Mouse (Mus musculus) myocyte (in vitro differentiated cells): ENCODE data around the gene Slc4a11. TPM values are rescaled to one million over a fixed set of nuclear protein-coding genes. Genes with fewer than 3 reads are reported as not detected.

ENCODE experiments used
- H3K27me3 ChIP-seq: one replicate; pipeline ENCODE4 v1.6.1; 2011; ENCODE audit not compliant: control insufficient read depth, insufficient read depth, insufficient read length
- H3K36me3 ChIP-seq: one replicate; pipeline ENCODE4 v1.6.1; 2011; ENCODE audit not compliant: control insufficient read depth, insufficient read depth
- H3K4me2 ChIP-seq: one replicate; pipeline ENCODE4 v1.6.1; 2011; ENCODE audit warnings: low read depth, control low read depth
- H3K4me3 ChIP-seq: one replicate; pipeline ENCODE4 v1.5.1; 2011; ENCODE audit warnings: mild to moderate bottlenecking, control low read depth, moderate library complexity
- H3K79me2 ChIP-seq: one replicate; pipeline ENCODE4 v1.6.1; 2011; ENCODE audit not compliant: control insufficient read depth, insufficient read depth
- H3ac ChIP-seq: one replicate; pipeline ENCODE4 v1.6.1; 2011; ENCODE audit not compliant: control insufficient read depth, insufficient read length
- CEBPB ChIP-seq: IDR thresholded peaks from 2 replicates; pipeline ENCODE4 v1.6.1; 2011; ENCODE audit warnings: mild to moderate bottlenecking, moderate library complexity; ENCODE audit not compliant: poor library complexity, insufficient read depth, severe bottlenecking
- E2F4 ChIP-seq: IDR thresholded peaks from one replicate; pipeline ENCODE4 v1.6.1; 2011; ENCODE audit warnings: mild to moderate bottlenecking, control low read depth, moderate library complexity; ENCODE audit not compliant: insufficient read depth
- MAX ChIP-seq: IDR thresholded peaks from one replicate; pipeline ENCODE4 v1.6.1; 2011; ENCODE audit warnings: low read depth, mild to moderate bottlenecking, control low read depth
- MYOD1 ChIP-seq, 3 experiments: IDR thresholded peaks; one replicate each; pipeline ENCODE4 v1.6.1; 2011; ENCODE audit warnings: control low read depth in 2 of 3, low read depth in 2 of 3, mild to moderate bottlenecking in 2 of 3, moderate library complexity in 1 of 3; ENCODE audit not compliant: insufficient read length in 2 of 3, control insufficient read depth in 1 of 3
- MYOG ChIP-seq, 3 experiments: IDR thresholded peaks; one replicate each; pipeline ENCODE4 v1.6.1; 2011; ENCODE audit warnings: control low read depth in 2 of 3, low read depth in 2 of 3, mild to moderate bottlenecking in 2 of 3; ENCODE audit not compliant: insufficient read length in 2 of 3, control insufficient read depth in 1 of 3, insufficient read depth in 1 of 3
- POLR2A ChIP-seq: IDR thresholded peaks from one replicate; pipeline ENCODE4 v1.6.1; 2011; ENCODE audit warnings: low read depth, mild to moderate bottlenecking, control low read depth, moderate library complexity; ENCODE audit not compliant: insufficient read length
- POLR2AphosphoS2 ChIP-seq: IDR thresholded peaks from one replicate; pipeline ENCODE4 v1.6.1; 2011; ENCODE audit warnings: low read depth, control low read depth; ENCODE audit not compliant: insufficient read length
- REST ChIP-seq: IDR thresholded peaks from one replicate; pipeline ENCODE4 v1.6.1; 2011; ENCODE audit warnings: mild to moderate bottlenecking, control low read depth, moderate library complexity; ENCODE audit not compliant: insufficient read depth, insufficient read length
- SRF ChIP-seq: IDR thresholded peaks from one replicate; pipeline ENCODE4 v1.6.1; 2011; ENCODE audit warnings: low read depth; ENCODE audit not compliant: control insufficient read depth, insufficient read length
- TCF12 ChIP-seq: IDR thresholded peaks from one replicate; pipeline ENCODE4 v1.6.1; 2011; ENCODE audit warnings: mild to moderate bottlenecking, control low read depth; ENCODE audit not compliant: poor library complexity, insufficient read depth, severe bottlenecking
- TCF3 ChIP-seq: IDR thresholded peaks from one replicate; pipeline ENCODE4 v1.6.1; 2011; ENCODE audit warnings: low read depth, control low read depth; ENCODE audit not compliant: insufficient read length
- USF1 ChIP-seq: IDR thresholded peaks from one replicate; pipeline ENCODE4 v1.6.1; 2011; ENCODE audit warnings: low read depth, mild to moderate bottlenecking, control low read depth, moderate library complexity
- polyA plus RNA-seq: library from polyadenylated mRNA; unstranded; fragments of >200 nt; fragmentation: generic; extraction: Trizol; gene quantifications from one replicate; pipeline ENCODE4 v1.2.1, GENCODE M21; 2012; ENCODE audit warnings: missing spikeins

Slc4a11 gene
- polyA plus RNA-seq, 1 experiment: 1.4 TPM

DNA sequence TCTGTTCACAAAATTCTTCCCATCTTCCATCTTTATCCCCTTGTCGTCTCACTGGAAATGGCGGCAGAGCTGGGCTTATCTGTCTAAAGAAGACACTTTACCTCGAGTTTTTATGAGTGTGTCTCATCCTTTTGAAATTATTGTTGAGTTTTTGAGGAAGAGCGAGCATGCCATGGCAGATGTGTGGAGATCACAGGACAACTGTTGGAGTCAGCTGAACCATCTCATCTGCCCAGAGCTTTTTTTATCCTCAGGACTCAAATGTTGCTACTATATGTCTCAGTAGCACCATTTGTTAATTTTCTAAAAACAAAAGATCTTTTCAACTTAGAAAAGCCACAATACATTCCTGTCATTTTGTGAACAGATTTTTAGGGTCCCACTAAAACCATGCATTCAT is 52.1 kb downstream of the Slc4a11 start:
- Histone ChIP-seq H3K79me2 (no peaks in the 10 kb centered on the region), H3K4me3 (no peak overlapping the region), H3K4me2 (peak overlapping the region; percentile 27), H3K36me3 (no peaks in the 10 kb centered on the region), H3ac (no peak overlapping the region), H3K27me3 (no peaks in the 10 kb centered on the region)
- TF ChIP-seq TCF3: peak; percentile 17
- TF ChIP-seq MYOD1 (IDR thresholded peaks at IDR 0.05; ENCODE audit: control insufficient read depth in 1 of 3, insufficient read length in 2 of 3, low read depth in 2 of 3): peak in 2 of 3 experiments; percentile 34 to 54
- no peak for TF ChIP-seq SRF
- no peak for TF ChIP-seq MAX
- TF ChIP-seq REST: no peak
- TF ChIP-seq POLR2A: no peak
- no peak for TF ChIP-seq CEBPB
- TF ChIP-seq POLR2AphosphoS2: no peak
- TF ChIP-seq MYOG (IDR thresholded peaks at IDR 0.05; ENCODE audit: control insufficient read depth in 1 of 3, insufficient read depth in 1 of 3, insufficient read length in 2 of 3, low read depth in 2 of 3): peak in 1 of 3 experiments; percentile 50
- TF ChIP-seq E2F4: no peak
- TF ChIP-seq USF1: no peak
- TF ChIP-seq TCF12: peak; percentile 13

DNA sequence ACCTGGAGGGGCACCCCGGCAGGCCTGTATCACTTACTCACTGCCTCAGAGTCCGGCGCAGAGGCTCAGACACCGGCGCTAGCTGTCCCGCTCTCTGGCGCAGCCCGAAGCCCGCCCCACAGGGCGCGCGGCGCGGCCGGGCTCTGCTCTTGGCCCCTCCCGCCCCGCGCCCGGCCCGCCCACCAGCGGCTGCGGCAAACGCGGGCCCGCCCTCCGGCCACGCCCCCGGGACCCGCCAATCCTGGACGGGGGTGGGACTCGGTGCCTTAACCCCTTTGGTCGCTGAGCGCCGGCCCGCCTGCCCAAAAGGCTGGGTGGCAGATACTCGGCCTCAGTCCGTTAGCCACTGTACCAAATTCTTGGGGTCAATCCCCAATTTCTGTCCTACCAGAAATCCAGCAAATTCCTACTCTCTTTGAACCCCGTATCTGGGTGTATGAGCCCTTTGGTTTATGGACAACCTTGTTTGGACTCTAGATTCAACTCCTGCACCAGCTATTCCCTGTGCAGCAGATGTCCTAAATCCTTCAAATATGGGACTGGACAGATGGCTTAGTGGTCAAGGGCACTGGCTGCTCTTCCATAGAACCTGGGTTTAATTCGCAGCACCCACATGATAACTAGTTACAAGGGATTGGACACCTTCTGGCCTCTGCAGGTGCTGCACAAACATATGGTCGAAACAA is 54.5 kb downstream of the Slc4a11 start, which contains the start of gene Lzts3:
Gene Lzts3 (minus strand): TSS at position 120 of the 686 bp plus-strand sequence.
- Histone ChIP-seq H3K27me3 (no peaks in the 10 kb centered on the region), H3K79me2 (no peaks in the 10 kb centered on the region)
- TF ChIP-seq POLR2A: peak; percentile 56
- no peak for TF ChIP-seq REST
- peak; percentile 77 for TF ChIP-seq POLR2AphosphoS2

DNA sequence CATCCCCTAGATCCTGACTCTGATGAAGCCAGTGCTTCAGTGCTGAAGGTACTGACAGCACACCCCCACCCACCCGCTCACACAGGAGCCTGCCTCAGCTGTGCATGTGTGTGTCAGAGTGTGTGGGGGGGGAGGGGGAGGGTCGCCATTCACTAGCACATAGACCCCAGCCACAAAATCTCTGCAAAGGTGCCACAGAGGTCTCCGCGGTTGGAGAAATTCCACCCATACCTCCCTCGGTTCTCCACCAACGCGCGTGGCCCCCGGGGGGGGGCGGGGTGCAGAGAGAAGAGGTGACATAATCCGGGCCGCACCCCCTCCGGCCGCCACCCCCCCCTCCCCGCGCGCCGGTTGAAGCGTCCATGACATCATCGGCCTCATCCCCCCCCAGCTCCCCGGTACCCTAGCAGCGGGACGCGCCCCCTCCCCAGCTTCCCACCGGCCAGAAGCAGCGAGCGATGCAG is 55.1 kb downstream of the Slc4a11 start:
- TF ChIP-seq MYOD1 (IDR thresholded peaks at IDR 0.05; ENCODE audit: control insufficient read depth in 1 of 3, insufficient read length in 2 of 3, low read depth in 2 of 3): no peak
- no peak for TF ChIP-seq POLR2AphosphoS2
- no peak for TF ChIP-seq TCF3
- TF ChIP-seq USF1: no peak
- no peak for TF ChIP-seq TCF12
- no peak for TF ChIP-seq MAX
- no peak for TF ChIP-seq MYOG (IDR thresholded peaks at IDR 0.05; ENCODE audit: control insufficient read depth in 1 of 3, insufficient read depth in 1 of 3, insufficient read length in 2 of 3, low read depth in 2 of 3)
- no peak for TF ChIP-seq E2F4
- TF ChIP-seq REST: no peak
- TF ChIP-seq SRF: no peak
- no peak for TF ChIP-seq CEBPB
- TF ChIP-seq POLR2A: no peak
- Histone ChIP-seq H3K79me2 (no peaks in the 10 kb centered on the region), H3K27me3 (no peaks in the 10 kb centered on the region), H3ac (peak overlapping the region; percentile 52), H3K4me2 (peak overlapping the region; percentile 85), H3K36me3 (no peaks in the 10 kb centered on the region), H3K4me3 (peak overlapping the region; percentile 39)

More for the DNA sequence above, 54.5 kb downstream of the Slc4a11 start, which contains the start of gene Lzts3:
- H3K4me2 ChIP-seq: peak within 1 kb of the TSS; percentile 95
- H3K4me3 ChIP-seq: peak within 1 kb of the TSS; percentile 39
- H3K36me3 ChIP-seq: no peaks in the 10 kb centered on the region
- peak within 1 kb of the TSS; percentile 52 for H3ac ChIP-seq

DNA sequence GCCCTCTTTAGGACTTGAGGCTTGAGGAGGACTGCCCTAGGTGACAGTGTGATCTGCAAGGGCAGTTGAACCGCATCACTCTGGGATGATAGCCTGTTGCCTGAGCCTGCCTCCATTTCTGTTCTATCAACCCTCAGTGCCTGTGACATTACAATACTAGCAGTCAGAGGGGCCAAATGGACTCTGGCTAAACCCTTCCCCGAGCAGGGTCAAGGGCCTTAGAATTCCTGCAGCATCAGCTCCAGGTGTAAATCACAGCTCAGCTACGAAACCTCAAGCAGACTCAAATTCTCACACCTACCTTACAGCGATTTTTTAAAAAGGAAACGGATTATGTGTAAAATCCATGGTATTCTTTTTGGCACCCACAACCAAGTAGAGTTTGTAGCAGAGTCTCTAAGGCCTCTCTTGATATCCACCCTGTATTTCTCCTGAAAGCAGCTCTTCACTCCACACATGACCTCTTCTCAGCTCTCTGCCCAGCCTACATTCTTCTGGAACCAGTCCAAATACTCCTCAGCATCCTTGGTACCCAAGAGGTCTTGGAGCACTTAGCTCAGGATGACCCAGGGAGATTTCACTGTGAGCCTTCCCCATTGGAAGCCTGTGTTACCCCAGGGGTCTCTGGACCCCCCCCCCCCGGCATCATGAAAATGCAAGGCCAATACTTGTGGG is 55.8 kb downstream of the Slc4a11 start:
- H3K27me3 ChIP-seq: no peaks in the 10 kb centered on the region
- TF ChIP-seq CEBPB (no peak), REST (no peak), POLR2AphosphoS2 (no peak)
- no peaks in the 10 kb centered on the region for H3K79me2 ChIP-seq
- H3K4me3 ChIP-seq: peak overlapping the region; percentile 39
- H3K36me3 ChIP-seq: no peaks in the 10 kb centered on the region
- peak overlapping the region; percentile 52 for H3ac ChIP-seq
- H3K4me2 ChIP-seq: peak overlapping the region; percentile 85

DNA sequence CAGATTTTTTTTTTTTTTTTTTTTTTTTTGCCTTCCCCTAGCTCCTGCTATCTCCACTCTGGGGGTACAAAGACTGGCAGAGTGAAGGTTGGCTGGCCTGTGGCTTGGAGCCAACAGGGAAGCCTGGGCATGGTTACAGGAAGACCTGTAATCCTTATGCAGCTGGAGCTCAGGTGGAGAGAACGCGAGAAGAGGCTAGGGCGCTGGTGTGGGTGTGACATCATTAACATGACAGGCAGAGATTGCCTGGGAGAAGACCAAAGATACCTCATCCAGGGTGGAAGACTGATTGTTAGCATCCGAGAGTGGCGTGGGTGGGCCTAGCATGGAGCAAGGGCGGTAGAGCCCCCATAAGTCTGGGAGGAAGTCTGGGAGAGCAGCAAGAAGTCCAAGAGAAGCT is 58.0 kb downstream of the Slc4a11 start:
- no peaks in the 10 kb centered on the region for H3K36me3 ChIP-seq
- TF ChIP-seq MAX (no peak), TCF3 (no peak), E2F4 (no peak), CEBPB (no peak), POLR2AphosphoS2 (no peak), MYOD1 (IDR thresholded peaks at IDR 0.05; ENCODE audit: control insufficient read depth in 1 of 3, insufficient read length in 2 of 3, low read depth in 2 of 3) (no peak), USF1 (no peak)
- no peak overlapping the region for H3K4me2 ChIP-seq
- no peak overlapping the region for H3ac ChIP-seq
- no peaks in the 10 kb centered on the region for H3K79me2 ChIP-seq
- H3K27me3 ChIP-seq: no peaks in the 10 kb centered on the region
- no peak overlapping the region for H3K4me3 ChIP-seq
